Mouse (Mus musculus): ENCODE measurements at regions not wholly inside any gene's neighbourhood (a gene's known extent, or its start where the extent isn't known, plus 50 kb on each side); places are given as distances from the start of the nearest gene placed in this dataset.

DNA sequence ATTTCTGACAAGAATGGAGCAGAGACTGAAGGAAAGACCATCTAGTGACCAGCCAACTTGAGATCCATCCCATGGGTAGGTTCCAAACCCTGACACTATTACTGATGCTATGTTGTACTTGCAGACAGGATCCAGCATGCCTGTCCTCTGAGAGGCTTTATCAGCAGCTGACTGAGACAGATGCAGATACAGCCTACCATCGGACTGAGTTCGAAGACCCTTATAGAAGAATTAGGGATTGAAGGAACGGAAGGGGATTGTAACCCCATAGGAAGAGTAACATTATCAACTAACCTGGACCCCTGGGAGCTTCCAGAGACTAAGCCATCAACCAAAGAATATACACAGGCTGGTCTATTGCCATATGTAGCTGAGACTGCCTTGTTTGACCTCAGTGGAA is 183.1 kb upstream of the Adcy2 start:
- H3K27ac ChIP-seq (ENCODE audit: low read depth, low read length) = no peak overlapping the region
- DNase-seq (ENCODE audit: low spot score) = no peak
- H3K4me2 ChIP-seq (ENCODE audit: low read depth, low read length, poor library complexity, severe bottlenecking) = no peak overlapping the region
- no peaks in the 10 kb centered on the region for H3K36me3 ChIP-seq (ENCODE audit: insufficient read depth, low read length)
- no peak for TF ChIP-seq CTCF (IDR thresholded peaks at IDR 0.05)
- no peak overlapping the region for H3K4me3 ChIP-seq (ENCODE audit: low read depth, low read length)
- 92% methylated on average over 3 of the region's 3 CpGs for WGBS
- no peaks in the 10 kb centered on the region for H3K27me3 ChIP-seq (ENCODE audit: insufficient read depth, low read length)
- H3K4me1 ChIP-seq (ENCODE audit: insufficient read depth, low read length) = no peaks in the 10 kb centered on the region
- no peak for ATAC-seq (ENCODE audit: low FRiP score)
- no peak overlapping the region for H3K9ac ChIP-seq (replicated peaks; ENCODE audit: low read length, poor library complexity, severe bottlenecking)
- H3K9me3 ChIP-seq (ENCODE audit: low read length) = no peaks in the 10 kb centered on the region

DNA sequence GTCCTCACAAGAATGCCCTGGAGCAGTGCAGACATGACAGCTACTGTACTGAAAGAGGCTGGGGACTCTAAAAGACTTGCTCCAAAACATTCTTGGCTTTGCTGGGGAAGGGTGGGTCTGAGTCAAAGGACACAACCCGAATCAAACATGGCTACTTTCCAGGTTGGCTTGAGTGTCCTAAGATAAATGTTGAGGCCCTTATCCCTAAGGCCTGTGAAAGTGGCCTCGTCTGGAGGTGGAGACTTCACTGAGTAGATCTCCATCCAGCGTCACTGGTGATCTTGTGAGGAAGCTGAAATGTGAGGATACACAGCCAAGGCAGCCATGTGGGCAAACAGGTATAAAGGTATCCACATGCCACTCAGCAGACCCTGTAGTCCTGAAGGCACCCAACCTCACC is 191.3 kb upstream of the Adcy2 start:
- no peaks in the 10 kb centered on the region for H3K27me3 ChIP-seq (ENCODE audit: insufficient read depth, low read length)
- H3K27ac ChIP-seq (ENCODE audit: low read depth, low read length) = no peak overlapping the region
- no peak for TF ChIP-seq CTCF (IDR thresholded peaks at IDR 0.05)
- no peak overlapping the region for H3K4me3 ChIP-seq (ENCODE audit: low read depth, low read length)
- H3K4me1 ChIP-seq (ENCODE audit: insufficient read depth, low read length) = no peaks in the 10 kb centered on the region
- no peaks in the 10 kb centered on the region for H3K36me3 ChIP-seq (ENCODE audit: insufficient read depth, low read length)
- ATAC-seq (ENCODE audit: low FRiP score) = no peak
- H3K9me3 ChIP-seq (ENCODE audit: low read length) = no peaks in the 10 kb centered on the region
- no peak for DNase-seq (ENCODE audit: low spot score)
- no peak overlapping the region for H3K9ac ChIP-seq (replicated peaks; ENCODE audit: low read length, poor library complexity, severe bottlenecking)
- WGBS = 79% methylated on average over 3 of the region's 3 CpGs
- no peak overlapping the region for H3K4me2 ChIP-seq (ENCODE audit: low read depth, low read length, poor library complexity, severe bottlenecking)

DNA sequence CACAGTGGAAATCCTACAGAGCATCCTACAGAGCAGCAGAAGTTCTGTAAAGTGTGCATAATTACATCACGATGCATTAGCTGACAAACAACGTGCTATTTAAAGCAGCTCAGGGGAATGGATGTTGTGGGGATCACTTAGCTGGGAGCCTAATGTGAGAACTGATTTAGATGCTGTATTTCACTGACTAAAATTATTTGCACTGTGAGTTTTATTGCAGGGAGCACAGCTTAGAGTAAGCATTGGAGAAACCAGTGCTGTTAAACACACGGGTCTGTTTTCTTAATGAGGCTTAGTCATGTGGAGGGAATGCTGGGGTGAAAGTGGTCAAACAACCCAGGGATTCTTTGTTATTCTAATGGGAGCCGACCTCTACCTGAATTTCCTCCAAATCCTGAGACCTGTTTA is 197.1 kb upstream of the Adcy2 start:
- no peak for TF ChIP-seq CTCF (IDR thresholded peaks at IDR 0.05)
- ATAC-seq (ENCODE audit: low FRiP score) = no peak

DNA sequence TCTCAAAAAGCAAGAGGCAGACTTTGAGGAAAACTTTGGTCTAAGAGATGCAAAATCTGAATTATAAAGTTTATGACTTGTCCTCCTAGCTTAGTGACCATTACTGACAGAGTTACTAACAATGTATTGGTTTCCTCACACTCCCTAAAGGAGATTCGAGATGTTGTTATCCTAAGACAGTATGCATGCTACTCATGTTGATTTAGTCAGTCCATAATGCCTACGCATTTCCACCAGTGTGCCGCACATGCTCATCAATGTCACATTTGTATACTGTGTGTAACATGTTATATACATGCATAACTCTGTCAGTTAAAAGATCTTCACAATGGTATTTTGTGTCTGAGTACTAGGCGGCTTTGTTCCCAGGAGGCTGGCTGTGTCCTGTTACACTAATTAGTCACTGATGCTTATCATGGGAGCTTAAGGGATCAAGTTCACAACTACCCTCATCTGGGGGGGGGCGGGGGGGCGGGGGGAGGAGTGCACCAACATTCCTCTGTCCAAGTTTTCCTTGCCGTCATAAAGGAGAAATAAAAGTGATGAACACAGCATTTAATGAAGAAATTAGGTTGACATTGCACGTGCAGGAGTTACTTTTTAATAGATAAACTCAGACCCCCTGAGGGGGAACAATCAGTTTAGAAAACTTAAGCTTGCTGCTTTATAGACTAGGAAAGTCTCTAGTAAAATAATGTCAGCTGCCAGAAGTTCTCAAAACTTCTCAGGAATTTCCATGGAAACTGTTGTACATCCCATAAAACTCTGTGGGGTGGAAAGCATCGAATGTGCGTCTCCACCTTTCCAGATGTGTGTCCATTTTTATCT is 208.6 kb upstream of the Adcy2 start:
- Histone ChIP-seq H3K4me3 (ENCODE audit: low read depth, low read length) (no peak overlapping the region), H3K27me3 (ENCODE audit: insufficient read depth, low read length) (no peaks in the 10 kb centered on the region), H3K27ac (ENCODE audit: low read depth, low read length) (no peak overlapping the region), H3K4me2 (ENCODE audit: low read depth, low read length, poor library complexity, severe bottlenecking) (no peak overlapping the region), H3K36me3 (ENCODE audit: insufficient read depth, low read length) (no peaks in the 10 kb centered on the region), H3K4me1 (ENCODE audit: insufficient read depth, low read length) (no peaks in the 10 kb centered on the region), H3K9ac (replicated peaks; ENCODE audit: low read length, poor library complexity, severe bottlenecking) (no peak overlapping the region), H3K9me3 (ENCODE audit: low read length) (no peaks in the 10 kb centered on the region)
- ATAC-seq (ENCODE audit: low FRiP score) = no peak
- no peak for DNase-seq (ENCODE audit: low spot score)
- 64% methylated on average over 10 of the region's 10 CpGs for WGBS
- no peak for TF ChIP-seq CTCF (IDR thresholded peaks at IDR 0.05)

More for the DNA sequence above, 197.1 kb upstream of the Adcy2 start:
- H3K36me3 ChIP-seq (ENCODE audit: insufficient read depth, low read length) = no peaks in the 10 kb centered on the region
- no peak overlapping the region for H3K9ac ChIP-seq (replicated peaks; ENCODE audit: low read length, poor library complexity, severe bottlenecking)
- no peak overlapping the region for H3K27ac ChIP-seq (ENCODE audit: low read depth, low read length)
- 8% methylated on average over 4 of the region's 4 CpGs for WGBS
- DNase-seq (ENCODE audit: low spot score) = peak; percentile 19
- no peak overlapping the region for H3K4me3 ChIP-seq (ENCODE audit: low read depth, low read length)
- no peaks in the 10 kb centered on the region for H3K4me1 ChIP-seq (ENCODE audit: insufficient read depth, low read length)
- no peak overlapping the region for H3K4me2 ChIP-seq (ENCODE audit: low read depth, low read length, poor library complexity, severe bottlenecking)
- no peaks in the 10 kb centered on the region for H3K27me3 ChIP-seq (ENCODE audit: insufficient read depth, low read length)
- no peaks in the 10 kb centered on the region for H3K9me3 ChIP-seq (ENCODE audit: low read length)

DNA sequence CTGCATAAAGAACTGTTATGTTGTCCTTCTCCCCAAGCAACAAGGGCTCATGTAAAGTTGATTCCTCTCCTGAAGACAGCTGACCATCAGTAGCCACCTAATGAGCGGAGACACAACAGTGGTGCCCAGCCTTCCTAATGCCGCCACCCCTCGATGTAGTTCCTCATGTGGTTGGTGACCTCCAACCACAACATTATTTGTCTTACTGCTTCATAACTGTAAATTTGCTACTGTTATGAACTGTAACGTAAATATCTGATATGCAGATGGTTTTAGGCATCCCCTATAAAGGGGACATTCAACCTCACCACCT is 209.2 kb upstream of the Adcy2 start:
- Histone ChIP-seq H3K9me3 (ENCODE audit: low read length) (no peaks in the 10 kb centered on the region), H3K4me3 (ENCODE audit: low read depth, low read length) (no peak overlapping the region), H3K27ac (ENCODE audit: low read depth, low read length) (no peak overlapping the region), H3K4me1 (ENCODE audit: insufficient read depth, low read length) (no peaks in the 10 kb centered on the region), H3K27me3 (ENCODE audit: insufficient read depth, low read length) (no peaks in the 10 kb centered on the region), H3K4me2 (ENCODE audit: low read depth, low read length, poor library complexity, severe bottlenecking) (no peak overlapping the region), H3K36me3 (ENCODE audit: insufficient read depth, low read length) (no peaks in the 10 kb centered on the region), H3K9ac (replicated peaks; ENCODE audit: low read length, poor library complexity, severe bottlenecking) (no peak overlapping the region)
- TF ChIP-seq CTCF (IDR thresholded peaks at IDR 0.05) = no peak
- no peak for ATAC-seq (ENCODE audit: low FRiP score)
- 90% methylated on average over 4 of the region's 4 CpGs for WGBS
- no peak for DNase-seq (ENCODE audit: low spot score)

DNA sequence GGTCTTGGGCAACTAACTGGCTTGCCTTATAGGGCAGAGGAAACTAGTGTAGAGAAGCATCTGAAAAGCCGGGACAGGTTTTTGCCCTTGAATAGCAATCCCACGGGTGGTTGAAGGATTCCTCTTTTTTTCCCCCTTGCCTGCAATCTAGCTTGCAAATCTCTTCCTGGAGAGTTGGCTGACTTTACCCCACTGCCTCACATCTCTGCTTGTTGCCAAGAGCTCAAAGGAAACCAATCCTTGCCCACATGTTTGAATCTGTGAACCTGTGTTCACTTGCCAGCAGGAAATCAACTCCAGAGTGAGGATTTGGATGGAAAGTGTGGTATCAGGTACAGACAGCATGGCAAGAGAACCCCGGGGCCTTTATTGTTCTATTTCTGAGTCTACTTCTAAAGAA is 217.2 kb upstream of the Adcy2 start:
- Histone ChIP-seq H3K9ac (replicated peaks; ENCODE audit: low read length, poor library complexity, severe bottlenecking) (no peak overlapping the region), H3K27me3 (ENCODE audit: insufficient read depth, low read length) (no peaks in the 10 kb centered on the region), H3K4me3 (ENCODE audit: low read depth, low read length) (no peak overlapping the region), H3K27ac (ENCODE audit: low read depth, low read length) (no peak overlapping the region), H3K4me2 (ENCODE audit: low read depth, low read length, poor library complexity, severe bottlenecking) (no peak overlapping the region), H3K9me3 (ENCODE audit: low read length) (no peaks in the 10 kb centered on the region), H3K4me1 (ENCODE audit: insufficient read depth, low read length) (no peaks in the 10 kb centered on the region), H3K36me3 (ENCODE audit: insufficient read depth, low read length) (no peaks in the 10 kb centered on the region)
- no peak for ATAC-seq (ENCODE audit: low FRiP score)
- WGBS = 66% methylated on average over 3 of the region's 3 CpGs
- TF ChIP-seq CTCF (IDR thresholded peaks at IDR 0.05) = no peak
- DNase-seq (ENCODE audit: low spot score) = no peak
